Mouse (Mus musculus) cerebellum, adult 2 months (tissue): ENCODE data around the gene Mosmo. TPM values are rescaled to one million over a fixed set of nuclear protein-coding genes. Genes with fewer than 3 reads are reported as not detected.
A peak's percentile ranks its signal among the peaks of the same experiment; 100 is the strongest.
"Not testable (repeated sequence)": the region's sequence is repeated elsewhere in the genome, so short reads cannot be mapped to it uniquely, and the experiment has no call there.

Experiments used
- DNase-seq, 2 experiments: peaks; one replicate each; pipeline ENCODE4 v3.0.0; 2021
- H3K27ac ChIP-seq: fragments of 200-500 bp; 2 replicates; pipeline ENCODE4 v1.5.1; 2012; ENCODE audit warnings: low read length, control low read depth, inconsistent platforms; ENCODE audit not compliant: insufficient read depth
- H3K27me3 ChIP-seq: fragments of 200-500 bp; 2 replicates; pipeline ENCODE4 v1.6.1; 2012; ENCODE audit warnings: inconsistent platforms, mild to moderate bottlenecking, low read length, moderate library complexity; ENCODE audit not compliant: control insufficient read depth, insufficient read depth
- H3K4me1 ChIP-seq: fragments of 200-500 bp; 2 replicates; pipeline ENCODE4 v1.6.1; 2011; ENCODE audit warnings: low read length; ENCODE audit not compliant: control insufficient read depth, insufficient read depth
- H3K4me3 ChIP-seq: fragments of 200-500 bp; replicated peaks from 2 replicates; pipeline ENCODE3; 2011; ENCODE audit warnings: mild to moderate bottlenecking, low read depth, low read length, control low read depth; ENCODE audit not compliant: insufficient read depth
- CTCF ChIP-seq: fragments of 200-500 bp; IDR thresholded peaks from 2 replicates; pipeline ENCODE4 v1.5.1; 2011; ENCODE audit warnings: low read depth, mild to moderate bottlenecking, control low read depth, low read length, moderate library complexity, borderline replicate concordance; ENCODE audit not compliant: insufficient read depth
- POLR2A ChIP-seq: fragments of 200-500 bp; IDR thresholded peaks from 2 replicates; pipeline ENCODE4 v1.6.1; 2011; ENCODE audit warnings: low read length, control low read depth, borderline replicate concordance; ENCODE audit not compliant: insufficient read depth
- WGBS: fragments of 180-500 bp; shearing (Covaris S2); methylation state at CpG from one replicate; pipeline ENCODE4 v1.1.7; 2018; 5-methylcytosine and 5-hydroxymethylcytosine counted together
- polyA plus RNA-seq: library from polyadenylated mRNA; depleted of rRNA; stranded (reverse); fragments of >200 nt; gene quantifications from 2 replicates; pipeline ENCODE4 v1.2.3, GENCODE M21; 2012

Mosmo gene
- polyA plus RNA-seq, 1 experiment = 32.1 TPM

DNA sequence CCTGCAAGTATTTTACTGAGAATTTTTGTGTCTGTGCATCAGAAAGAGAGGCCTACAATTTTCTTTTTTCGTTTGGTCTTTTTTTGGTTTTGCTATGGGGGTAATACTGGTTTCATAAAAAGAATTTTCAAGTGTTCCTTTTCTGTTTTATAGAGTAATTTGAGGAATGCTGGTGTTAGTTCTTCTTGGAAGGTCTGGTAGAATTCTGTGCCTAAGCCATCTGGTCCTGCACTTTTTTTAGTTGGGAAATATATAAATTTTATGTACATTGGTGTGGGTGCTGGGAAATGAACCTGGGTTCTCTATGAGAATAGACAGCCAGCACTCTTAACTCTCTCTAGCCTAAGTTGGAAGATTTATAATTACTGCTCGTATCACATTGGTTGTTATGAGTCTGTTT is 34.7 kb downstream of the Mosmo start:
- no peak for DNase-seq
- TF ChIP-seq CTCF (no peak), POLR2A (no peak)
- H3K27me3 ChIP-seq = no peaks in the 10 kb centered on the region
- H3K27ac ChIP-seq = no peak overlapping the region
- no peak overlapping the region for H3K4me3 ChIP-seq
- WGBS = 95% methylated on average over 2 of the region's 2 CpGs
- H3K4me1 ChIP-seq = no peaks in the 10 kb centered on the region

DNA sequence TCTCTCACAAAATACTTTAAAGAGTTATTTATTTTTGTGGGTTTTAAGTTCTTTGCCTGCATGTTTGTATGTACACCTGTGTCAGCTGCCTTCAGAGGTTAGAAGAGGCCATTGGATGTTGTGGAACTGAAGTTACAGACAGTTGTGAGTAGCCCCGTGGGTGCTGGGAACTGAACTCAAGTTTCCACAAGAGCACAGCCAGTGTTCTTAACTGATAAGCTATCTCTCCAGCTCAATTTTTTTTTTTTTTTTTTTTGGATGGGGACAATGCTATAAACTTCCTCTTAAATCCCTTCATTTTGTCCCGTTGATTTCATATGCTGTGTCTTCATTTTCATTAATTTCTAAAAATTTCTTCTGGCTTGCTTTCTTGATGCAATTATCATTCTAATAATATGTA is 35.8 kb downstream of the Mosmo start:
- 97% methylated on average over 2 of the region's 2 CpGs for WGBS
- no peak for DNase-seq
- H3K27ac ChIP-seq = no peak overlapping the region
- no peaks in the 10 kb centered on the region for H3K27me3 ChIP-seq
- H3K4me1 ChIP-seq = no peaks in the 10 kb centered on the region
- no peak overlapping the region for H3K4me3 ChIP-seq
- TF ChIP-seq POLR2A (no peak), CTCF (no peak)

DNA sequence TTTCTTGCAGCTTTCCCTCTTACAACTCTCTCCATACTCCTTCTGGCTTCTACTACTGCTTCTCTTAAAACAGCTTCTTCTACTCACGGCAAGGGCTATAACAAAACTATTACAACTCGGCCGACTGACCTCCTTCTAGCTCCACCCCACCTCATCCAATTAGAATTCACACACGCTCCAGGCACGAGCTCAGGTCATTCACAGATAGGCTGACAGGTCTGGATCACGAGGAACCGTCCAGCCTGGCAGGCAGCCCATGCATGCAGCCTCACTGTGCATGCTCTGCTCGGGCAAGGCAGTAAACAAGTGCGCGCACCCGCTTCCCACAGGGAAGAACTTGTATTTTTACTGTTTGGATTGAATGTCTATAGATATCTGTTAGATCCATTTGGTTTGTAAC is 36.5 kb downstream of the Mosmo start:
- H3K27me3 ChIP-seq, H3K27ac ChIP-seq, H3K4me1 ChIP-seq, DNase-seq, H3K4me3 ChIP-seq: not testable (repeated sequence)
- WGBS = 81% methylated on average over 11 of the region's 11 CpGs

DNA sequence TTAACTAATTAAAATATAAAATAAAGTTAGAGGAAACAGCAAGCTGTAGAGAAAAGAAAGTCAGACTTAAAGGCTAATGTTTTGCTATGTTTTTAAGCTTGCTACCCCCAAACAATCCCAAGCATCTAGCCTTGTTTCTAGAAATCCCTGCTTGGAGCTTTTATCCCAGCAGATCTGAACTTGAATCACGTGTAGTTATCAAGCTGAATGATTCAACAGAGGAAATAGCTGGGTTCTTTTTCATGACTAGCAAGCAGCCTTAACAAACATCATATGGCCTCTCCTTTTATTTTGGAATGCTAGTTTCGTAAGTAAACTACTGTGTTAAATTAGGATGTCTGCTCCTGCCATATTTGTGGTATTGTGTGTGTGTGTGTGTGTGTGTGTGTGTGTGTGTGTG is 39.8 kb downstream of the Mosmo start:
- 82% methylated on average over 2 of the region's 2 CpGs for WGBS
- DNase-seq = no peak
- TF ChIP-seq CTCF = no peak
- no peak for TF ChIP-seq POLR2A
- H3K27me3 ChIP-seq = no peaks in the 10 kb centered on the region
- peaks cover 4% of the 10 kb centered on the region for H3K4me1 ChIP-seq
- no peak overlapping the region for H3K27ac ChIP-seq
- H3K4me3 ChIP-seq = no peak overlapping the region

DNA sequence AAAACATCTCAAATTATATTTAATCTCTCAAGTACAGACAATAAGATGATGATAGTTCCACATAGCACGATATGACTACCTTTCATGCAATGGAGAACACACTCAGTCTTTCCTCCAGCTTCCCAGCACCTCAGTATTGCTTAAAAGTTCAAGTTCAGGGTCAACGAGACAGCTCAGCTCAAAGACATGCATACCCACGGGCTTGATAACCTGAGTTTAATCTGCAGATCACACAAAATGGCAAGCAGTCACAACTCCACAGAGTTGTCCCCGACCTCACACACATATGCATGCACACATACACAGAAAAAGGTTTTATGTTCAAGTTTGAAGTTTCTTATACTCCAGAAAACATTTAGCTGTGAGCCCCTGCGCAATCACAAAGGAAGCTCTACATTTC is 43.6 kb downstream of the Mosmo start:
- H3K27me3 ChIP-seq = no peaks in the 10 kb centered on the region
- 93% methylated on average over 5 of the region's 5 CpGs for WGBS
- TF ChIP-seq POLR2A = no peak
- TF ChIP-seq CTCF = no peak
- no peak overlapping the region for H3K4me3 ChIP-seq
- DNase-seq = no peak
- H3K4me1 ChIP-seq = peaks cover 4% of the 10 kb centered on the region
- no peak overlapping the region for H3K27ac ChIP-seq

DNA sequence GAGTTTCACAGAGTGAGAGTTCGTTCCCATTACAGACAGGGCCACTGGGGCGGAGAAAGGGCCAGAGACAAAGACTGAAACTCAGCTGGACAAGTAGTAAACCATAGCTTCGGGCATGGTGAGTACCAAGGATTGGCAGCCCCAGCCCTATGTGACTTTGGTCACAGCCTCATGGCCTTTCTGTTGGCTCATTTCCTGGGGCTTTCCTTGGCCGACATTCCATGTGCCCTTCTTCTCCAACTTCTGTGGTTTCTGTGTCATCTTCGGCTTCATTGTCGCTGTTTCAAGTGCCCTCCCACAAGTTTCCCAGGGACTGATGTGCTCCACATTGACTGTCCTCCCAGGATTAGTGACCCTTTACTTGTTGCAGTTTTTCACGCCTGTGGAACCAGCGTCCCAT is 44.0 kb downstream of the Mosmo start:
- TF ChIP-seq CTCF = no peak
- TF ChIP-seq POLR2A = no peak
- DNase-seq = no peak
- no peaks in the 10 kb centered on the region for H3K27me3 ChIP-seq
- no peak overlapping the region for H3K27ac ChIP-seq
- H3K4me1 ChIP-seq = peaks cover 4% of the 10 kb centered on the region
- H3K4me3 ChIP-seq = no peak overlapping the region
- 64% methylated on average over 8 of the region's 8 CpGs for WGBS

DNA sequence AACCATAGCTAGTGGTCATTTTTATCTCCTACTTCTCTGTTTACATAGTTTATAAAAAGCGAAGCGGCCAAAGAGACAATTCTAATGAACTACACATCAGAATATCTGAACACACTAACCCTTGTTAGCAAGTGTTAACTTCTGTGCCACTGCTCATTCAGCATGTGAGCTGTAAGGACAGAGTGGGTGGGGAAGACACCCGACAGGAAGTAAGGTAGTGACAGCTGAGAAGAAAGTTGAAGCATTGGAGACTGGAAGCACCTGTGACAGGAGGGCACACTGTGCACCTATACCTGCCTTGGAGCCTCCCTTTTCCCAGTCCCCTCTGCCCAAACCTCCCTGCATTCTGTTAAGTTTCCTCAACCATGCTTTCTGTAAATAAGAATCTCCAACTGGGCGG is 44.6 kb downstream of the Mosmo start:
- WGBS = 97% methylated on average over 4 of the region's 4 CpGs

DNA sequence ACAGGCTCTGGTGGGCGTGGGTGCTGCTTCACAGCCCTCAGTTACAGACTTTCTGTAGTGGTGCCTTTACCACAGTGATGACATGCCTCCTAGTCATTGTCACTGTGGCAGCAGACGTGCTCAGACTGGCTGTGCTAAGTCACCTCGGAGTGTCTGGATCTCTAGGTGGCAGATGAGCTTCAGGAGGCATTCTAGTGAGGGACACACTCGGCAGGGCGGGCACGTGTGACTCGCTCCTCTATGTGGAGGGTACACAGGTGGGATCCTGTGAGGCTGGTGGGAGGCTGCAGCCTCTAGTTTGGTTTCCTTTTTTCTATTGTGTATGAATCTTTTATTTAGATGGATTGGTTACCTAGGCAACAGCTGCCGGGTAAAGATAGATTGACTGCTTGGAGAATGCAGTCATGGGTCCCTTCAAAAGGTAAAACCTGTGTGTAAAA is 45.4 kb downstream of the Mosmo start:
- DNase-seq = no peak
- Histone ChIP-seq H3K27ac (no peak overlapping the region), H3K27me3 (no peaks in the 10 kb centered on the region), H3K4me3 (no peak overlapping the region), H3K4me1 (peaks cover 4% of the 10 kb centered on the region)
- 66% methylated on average over 8 of the region's 8 CpGs for WGBS
- TF ChIP-seq POLR2A = no peak

More for the DNA sequence above, 44.6 kb downstream of the Mosmo start:
- DNase-seq = no peak
- Histone ChIP-seq H3K4me1 (peaks cover 4% of the 10 kb centered on the region), H3K27me3 (no peaks in the 10 kb centered on the region), H3K4me3 (no peak overlapping the region), H3K27ac (no peak overlapping the region)
- TF ChIP-seq CTCF = no peak
- no peak for TF ChIP-seq POLR2A

DNA sequence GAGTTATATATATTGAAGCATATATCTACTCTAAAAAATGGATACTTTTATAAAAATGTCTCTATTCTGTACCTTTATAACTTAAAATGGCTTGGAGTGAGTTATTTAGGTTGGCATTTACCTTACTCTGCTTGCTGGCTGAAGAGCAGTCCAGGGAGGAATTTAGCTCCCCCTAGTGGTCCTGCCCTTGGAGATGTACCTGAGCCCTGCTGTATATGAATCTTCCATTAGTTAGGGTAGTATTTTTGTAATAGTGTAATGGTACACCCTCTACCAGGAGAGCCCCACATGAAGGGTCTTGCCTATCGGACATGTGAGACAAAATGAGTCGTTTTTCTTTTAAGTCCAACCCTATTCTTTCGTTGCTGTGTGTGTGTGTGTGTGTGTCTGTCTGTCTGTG is 50.2 kb downstream of the Mosmo start:
- TF ChIP-seq POLR2A (no peak), CTCF (peak; percentile 44; the same call in 1 of the 2 replicates)
- peak in 1 of 2 experiments; percentile 15 for DNase-seq
- no peaks in the 10 kb centered on the region for H3K4me1 ChIP-seq
- no peak overlapping the region for H3K4me3 ChIP-seq
- H3K27me3 ChIP-seq = no peaks in the 10 kb centered on the region
- WGBS = 88% methylated on average over 3 of the region's 3 CpGs
- no peak overlapping the region for H3K27ac ChIP-seq
